Mouse (Mus musculus) left cerebral cortex, adult 8-10 months (tissue): ENCODE data around the gene Nrxn1. TPM values are rescaled to one million over a fixed set of nuclear protein-coding genes. Genes with fewer than 3 reads are reported as not detected.

Source experiments
- DNase-seq, 2 experiments: peaks; one replicate each; pipeline ENCODE4 v3.0.0; 2022; ENCODE audit warnings: low spot score in 2 of 2
- total RNA-seq, 4 experiments: library from RNA; stranded (reverse); gene quantifications; 2 replicates each; pipeline ENCODE4 v1.2.4; 2022

Gene Nrxn1
- total RNA-seq, 4 experiments from 2014 or later: 513 to 551 (median 531) TPM

GRCm38 (mm10) chr17:90453280-90453679 lies 639.6 kb downstream of the Nrxn1 start:
- DNase-seq: no peak

- peak in 1 of 2 experiments; percentile 27 for DNase-seq
Observed at GRCm38 (mm10) chr17:90452770-90453169, 640.1 kb downstream of the Nrxn1 start.

GRCm38 (mm10) chr17:90451384-90451783 lies 641.5 kb downstream of the Nrxn1 start:
- DNase-seq: peak in 1 of 2 experiments; percentile 26

- no peak for DNase-seq
Observed at GRCm38 (mm10) chr17:90443067-90443466, 649.8 kb downstream of the Nrxn1 start.

- DNase-seq: peak in 1 of 2 experiments; percentile 55
Observed at GRCm38 (mm10) chr17:90435836-90436235, 657.0 kb downstream of the Nrxn1 start.

GRCm38 (mm10) chr17:90435371-90435770 lies 657.5 kb downstream of the Nrxn1 start:
- no peak for DNase-seq

- no peak for DNase-seq
Observed at GRCm38 (mm10) chr17:90430211-90430610, 662.7 kb downstream of the Nrxn1 start.

GRCm38 (mm10) chr17:90425974-90426373 lies 666.9 kb downstream of the Nrxn1 start:
- no peak for DNase-seq

GRCm38 (mm10) chr17:90422591-90422990 lies 670.3 kb downstream of the Nrxn1 start:
- DNase-seq: no peak

- no peak for DNase-seq
Observed at GRCm38 (mm10) chr17:90420757-90421156, 672.1 kb downstream of the Nrxn1 start.

GRCm38 (mm10) chr17:90419615-90420014 lies 673.3 kb downstream of the Nrxn1 start:
- no peak for DNase-seq

- no peak for DNase-seq
Observed at GRCm38 (mm10) chr17:90396357-90396756, 696.5 kb downstream of the Nrxn1 start.

- no peak for DNase-seq
Observed at GRCm38 (mm10) chr17:90394606-90395005, 698.3 kb downstream of the Nrxn1 start.

GRCm38 (mm10) chr17:90392751-90393150 lies 700.1 kb downstream of the Nrxn1 start:
- DNase-seq: no peak

GRCm38 (mm10) chr17:90390316-90391212 lies 702.3 kb downstream of the Nrxn1 start:
- DNase-seq: no peak

GRCm38 (mm10) chr17:90384856-90385255 lies 708.0 kb downstream of the Nrxn1 start:
- no peak for DNase-seq

- DNase-seq: no peak
Observed at GRCm38 (mm10) chr17:90382496-90383443, 710.1 kb downstream of the Nrxn1 start.

- no peak for DNase-seq
Observed at GRCm38 (mm10) chr17:90376533-90376932, 716.3 kb downstream of the Nrxn1 start.

GRCm38 (mm10) chr17:90362169-90362568 lies 730.7 kb downstream of the Nrxn1 start:
- DNase-seq: no peak

- DNase-seq: no peak
Observed at GRCm38 (mm10) chr17:90349385-90350095, 743.3 kb downstream of the Nrxn1 start.
